Mouse (Mus musculus) B cell, adult 2 months (primary cell): ENCODE measurements around the gene Gm12248.

ENCODE experiments used
- DNase-seq, 2 experiments: peaks; one replicate each; pipeline ENCODE4 v3.0.0; 2022

Gene Gm12248

DNA sequence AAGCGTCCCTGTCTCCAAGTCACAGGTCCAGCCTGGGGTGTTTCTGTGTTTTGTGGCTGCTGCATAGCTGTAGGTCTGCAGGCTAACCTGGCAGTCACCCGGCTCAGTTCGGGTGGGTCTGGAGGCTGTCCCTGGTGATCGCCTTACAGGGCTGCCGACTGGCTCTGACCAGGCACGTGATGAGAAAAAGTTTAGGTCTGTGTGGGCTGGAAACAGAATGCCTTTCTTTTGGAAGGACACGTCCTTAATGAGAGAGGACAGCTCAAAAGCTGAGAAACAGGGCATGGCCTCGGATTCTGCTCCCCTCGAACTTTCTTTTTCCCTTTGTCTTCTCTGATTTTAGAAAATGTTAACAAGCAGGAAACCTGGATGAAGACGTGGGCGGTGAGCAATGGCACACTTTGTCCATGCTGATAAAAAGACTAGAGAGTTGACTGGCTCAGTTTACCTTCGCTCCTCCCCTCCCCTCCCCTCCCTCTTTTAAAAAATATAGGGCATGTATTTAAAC lies at the start of gene Gm12248:
Gene Gm12248, minus strand, starts transcription at position 114 of the 508 bp plus-strand sequence.
- no peak for DNase-seq

DNA sequence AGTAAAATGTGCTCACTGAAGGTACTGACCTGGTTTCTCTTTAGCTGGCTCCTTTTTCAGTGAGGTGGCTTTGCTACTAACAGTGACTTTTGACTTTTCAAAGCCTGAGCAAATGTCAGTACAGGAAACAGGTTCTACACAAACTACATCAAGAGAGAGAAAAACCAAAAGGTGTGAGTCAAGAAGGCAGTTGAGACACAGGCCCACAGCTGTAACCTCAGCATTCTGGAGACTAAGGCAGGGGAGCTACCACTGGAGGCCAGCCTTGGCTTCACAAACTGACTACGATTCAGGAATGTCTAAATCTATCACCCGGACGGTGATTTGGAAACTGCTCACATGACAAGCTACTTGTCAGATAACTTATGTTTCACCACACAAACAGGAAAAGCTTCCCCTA lies 46.5 kb upstream of the Gm12248 start:
- DNase-seq, result no peak

DNA sequence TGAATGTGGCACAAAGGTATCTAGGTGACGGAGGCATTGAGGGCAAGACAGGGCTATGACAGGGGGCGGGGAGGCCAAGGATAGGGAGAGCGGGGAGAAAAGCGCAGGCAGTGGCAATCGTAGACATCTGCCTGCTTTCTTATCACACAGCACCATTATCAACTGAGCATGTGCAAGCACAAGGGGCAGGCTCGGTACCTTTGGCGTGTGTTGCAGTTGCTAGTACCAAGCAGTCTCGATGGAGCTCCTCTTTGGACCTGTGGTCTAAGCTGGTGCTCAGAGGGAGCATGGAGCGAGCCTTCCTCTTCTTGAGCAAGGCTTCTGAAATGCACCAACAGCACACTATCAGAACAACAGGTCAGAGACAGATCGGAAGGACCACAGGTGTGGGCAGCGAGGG lies 45.9 kb upstream of the Gm12248 start:
- DNase-seq, result no peak

DNA sequence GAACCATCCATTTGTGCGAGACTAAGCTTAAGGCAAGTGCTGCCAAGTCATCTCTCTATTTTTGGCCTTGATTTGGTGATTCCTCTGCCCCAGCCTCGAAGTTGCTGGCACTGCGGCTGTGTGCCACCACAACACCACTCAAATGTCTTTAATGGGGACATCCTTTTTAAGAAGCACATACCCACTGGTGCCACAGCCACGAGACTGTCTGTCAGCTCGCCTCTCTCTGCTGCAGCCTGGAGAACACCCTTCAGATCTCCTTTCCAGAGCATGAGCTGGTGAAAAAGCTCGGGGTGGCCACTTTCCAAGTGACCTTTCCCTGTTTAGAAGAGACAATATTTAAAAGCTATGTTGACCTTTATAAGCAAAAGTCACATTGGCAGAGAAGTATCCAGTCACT lies 43.7 kb upstream of the Gm12248 start:
- DNase-seq, result no peak

DNA sequence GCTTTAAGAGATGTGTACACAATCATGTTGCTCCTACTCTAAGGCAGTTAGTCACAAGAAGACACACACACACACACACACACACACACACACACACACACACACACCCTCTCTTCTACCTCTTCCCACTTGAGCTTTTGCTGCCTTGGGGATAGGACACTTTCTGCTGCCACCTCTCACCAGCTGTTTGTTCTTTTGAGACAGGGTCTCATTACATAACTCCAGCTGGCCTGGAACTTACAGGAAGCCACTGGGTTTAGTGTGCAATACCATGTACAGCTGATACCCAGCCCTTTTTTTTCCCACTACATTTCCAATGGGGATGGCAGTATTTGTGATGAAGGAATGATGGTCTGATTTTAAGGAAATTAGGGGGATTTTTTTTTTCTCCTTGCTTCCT lies 42.4 kb upstream of the Gm12248 start:
- DNase-seq, result no peak

DNA sequence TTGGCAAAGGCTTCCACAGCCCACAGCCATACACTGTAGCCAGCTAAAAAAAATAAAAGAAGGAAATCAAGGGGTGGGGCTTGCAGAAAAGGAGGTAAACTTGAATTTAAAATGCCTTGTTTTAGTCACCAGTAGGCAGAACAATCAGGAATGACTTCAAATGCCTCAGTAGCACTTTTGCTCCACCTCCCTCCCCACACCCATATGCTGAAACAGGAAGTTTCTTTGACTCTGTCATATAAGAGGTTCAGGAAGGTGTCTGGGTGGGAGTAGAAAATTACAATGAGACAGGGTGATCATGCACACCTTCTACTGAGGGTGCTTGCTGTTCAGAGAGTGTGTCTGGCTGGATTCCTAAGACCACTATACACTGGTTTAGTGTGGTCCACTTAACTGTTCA lies 41.9 kb upstream of the Gm12248 start:
- DNase-seq, result no peak

DNA sequence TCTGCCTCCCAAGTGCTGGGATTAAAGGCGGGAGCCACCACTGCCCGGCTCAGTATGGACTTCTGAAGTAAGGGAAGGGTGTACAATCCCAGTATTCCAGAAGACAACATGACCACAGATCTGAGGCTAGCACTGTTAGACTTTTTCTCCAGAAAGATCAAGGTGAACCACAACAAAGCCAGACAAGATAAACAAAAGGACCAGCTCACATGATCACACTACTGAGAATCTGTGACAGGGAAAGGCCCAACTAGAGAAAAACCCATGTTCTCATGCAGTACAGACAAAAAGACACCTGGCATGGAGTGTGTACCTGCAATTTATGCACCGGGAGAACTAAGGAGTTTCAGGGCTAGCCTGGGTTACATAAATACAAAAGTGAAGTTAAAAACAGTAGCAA lies 39.1 kb upstream of the Gm12248 start:
- no peak for DNase-seq

DNA sequence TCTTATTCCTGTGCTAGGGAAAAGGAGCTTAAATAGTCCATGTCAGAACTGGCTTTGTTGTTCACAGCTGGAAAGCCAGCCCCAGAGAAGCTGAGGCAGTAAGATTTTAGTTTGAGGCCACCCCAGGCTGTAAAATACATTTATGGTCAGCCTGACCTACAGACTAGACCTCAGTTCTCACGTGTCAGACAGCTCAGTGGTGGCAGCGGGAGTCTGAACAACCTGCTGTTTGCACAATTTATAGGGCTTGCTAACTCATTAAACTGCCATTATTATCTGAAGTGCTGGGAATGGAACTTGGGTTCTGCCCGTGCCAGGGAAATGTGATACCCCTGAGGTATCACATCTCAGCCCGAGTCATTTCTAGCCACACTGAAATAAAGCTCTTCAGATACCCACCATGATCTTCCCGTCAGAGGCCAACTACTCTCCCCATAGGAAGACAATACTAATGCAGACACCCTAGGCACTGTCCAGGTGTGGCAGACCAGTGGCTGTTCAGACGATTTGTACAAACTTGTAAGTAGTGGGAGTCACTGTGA lies 36.4 kb upstream of the Gm12248 start:
- no peak for DNase-seq

DNA sequence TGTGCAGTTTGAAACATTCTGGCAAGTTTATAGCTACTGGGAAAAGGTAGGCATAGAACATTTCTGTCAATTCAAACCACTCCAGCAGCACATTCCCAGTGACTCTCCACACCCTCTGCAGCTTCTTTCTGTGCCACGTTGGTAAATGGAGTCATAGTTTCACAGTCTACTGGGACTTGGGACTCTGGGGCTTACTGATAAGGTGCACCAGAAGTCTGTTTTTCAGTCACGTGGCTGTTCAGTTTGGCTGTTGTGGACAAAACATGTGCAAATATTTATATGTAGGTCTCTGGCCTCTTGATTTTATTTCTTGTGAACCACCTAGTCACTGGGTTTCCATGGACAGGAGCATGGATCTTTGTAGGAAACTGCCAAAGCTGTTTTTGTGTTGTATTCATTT lies 34.6 kb upstream of the Gm12248 start:
- no peak for DNase-seq

DNA sequence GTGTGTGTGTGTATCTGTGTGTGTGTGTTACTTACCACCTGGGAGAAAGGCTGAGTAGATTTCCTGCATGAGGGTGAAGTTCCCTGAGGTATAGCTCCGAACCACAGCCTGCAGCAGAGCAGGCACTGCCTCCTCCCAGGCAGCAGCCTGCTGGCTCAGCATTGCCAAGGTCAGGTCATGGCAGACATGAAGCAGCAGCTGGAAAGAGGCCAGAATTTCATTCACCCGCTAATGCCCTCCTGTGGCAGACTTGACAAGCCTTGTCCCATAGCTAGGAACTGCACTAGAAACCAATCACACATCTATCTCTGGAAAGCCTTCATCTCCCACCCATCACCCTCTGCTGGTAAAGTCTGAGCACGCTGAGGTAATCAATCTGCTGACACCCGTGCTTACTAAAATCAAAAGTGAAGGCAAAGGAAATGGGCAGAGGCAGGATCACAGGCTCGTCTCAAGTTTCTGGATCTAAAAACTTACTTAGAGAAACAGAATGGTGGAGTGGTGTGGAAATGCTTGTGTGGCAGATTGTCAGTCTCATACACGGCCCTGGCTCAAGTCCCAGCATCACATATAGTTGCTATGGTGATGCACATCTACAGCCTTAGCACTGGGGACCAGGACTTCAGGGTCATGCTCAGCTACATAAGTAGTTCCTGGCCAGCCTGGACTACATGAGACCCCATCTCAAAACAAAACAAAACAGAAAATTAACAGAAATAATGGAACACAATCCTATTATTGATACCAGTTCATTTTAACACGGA lies 33.6 kb upstream of the Gm12248 start:
- no peak for DNase-seq

DNA sequence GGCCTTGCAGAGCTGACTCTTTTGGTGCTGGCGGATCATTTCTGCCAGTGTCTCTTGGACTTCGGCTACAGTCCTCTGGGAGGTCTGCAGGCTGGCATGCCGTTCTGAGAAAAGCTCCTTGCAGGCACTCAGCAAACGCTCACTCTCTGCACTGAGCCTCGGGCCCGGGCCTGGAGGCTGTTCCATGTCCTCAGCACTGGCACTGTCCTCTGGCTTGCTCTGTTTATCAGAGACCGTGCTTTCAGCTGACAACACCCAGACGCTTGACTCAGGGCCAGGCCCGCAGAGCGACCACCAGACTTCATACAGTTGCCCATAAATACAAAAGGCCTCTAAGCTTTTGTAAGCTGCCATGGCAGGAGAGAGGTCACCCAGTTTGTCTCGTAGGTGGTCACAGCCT lies 32.1 kb upstream of the Gm12248 start:
- no peak for DNase-seq

DNA sequence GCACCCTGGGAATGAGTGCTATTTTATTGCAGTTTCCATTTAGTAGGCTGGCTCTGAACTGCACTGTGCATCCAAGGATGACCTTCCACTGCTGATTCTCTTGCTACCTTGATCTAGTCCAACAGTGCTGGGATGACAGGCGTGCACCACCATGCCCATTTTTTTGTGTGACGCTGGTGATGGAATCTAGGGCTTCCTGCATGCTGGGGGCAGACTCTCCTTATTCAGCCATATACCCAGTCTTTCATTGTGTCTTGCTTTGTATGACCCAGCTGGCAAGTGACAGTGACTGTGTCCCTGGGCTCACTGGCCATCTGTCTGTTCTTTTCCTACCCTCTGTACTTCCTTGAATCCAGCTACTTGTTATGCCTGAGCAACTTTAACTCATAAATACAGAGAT lies 30.8 kb upstream of the Gm12248 start:
- no peak for DNase-seq

DNA sequence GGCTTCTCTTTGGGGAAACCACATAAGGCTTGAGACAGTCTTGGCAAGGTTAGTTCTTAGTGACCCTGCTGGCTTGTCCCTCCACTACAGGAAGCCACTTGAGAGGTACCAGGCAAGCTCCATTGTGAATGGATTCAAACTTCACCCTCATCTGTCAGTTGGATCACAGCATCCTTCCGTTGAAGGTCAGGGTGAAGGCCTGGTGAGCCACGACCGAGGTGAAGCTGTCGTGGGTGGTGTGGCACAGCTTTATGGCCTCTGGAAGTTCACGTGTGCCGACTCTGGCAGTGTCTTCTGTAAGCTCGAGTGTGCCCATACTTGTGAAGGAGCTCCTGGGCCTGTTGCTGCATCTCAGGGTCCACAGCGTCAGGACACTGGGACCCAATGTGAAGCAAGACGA lies 28.4 kb upstream of the Gm12248 start:
- DNase-seq, result no peak

DNA sequence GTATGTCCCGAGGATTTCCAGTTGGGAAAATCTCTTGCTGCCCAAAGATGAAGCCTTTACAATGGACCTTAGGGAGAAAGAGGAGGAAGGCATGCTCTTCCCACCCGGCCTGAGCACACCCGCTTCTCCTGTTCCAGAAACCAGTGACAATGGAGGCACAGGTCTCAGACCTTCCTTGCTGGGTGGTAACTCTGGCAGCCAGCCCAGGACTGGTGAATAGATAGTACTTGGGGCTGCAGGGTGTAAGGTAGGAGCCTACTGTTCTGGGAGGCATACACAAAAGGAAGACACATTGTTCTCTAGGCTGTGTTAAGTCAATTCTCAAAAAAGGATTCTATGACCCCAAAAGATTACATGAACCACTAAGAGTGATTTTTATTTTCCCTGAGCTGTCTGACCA lies 27.7 kb upstream of the Gm12248 start:
- no peak for DNase-seq

DNA sequence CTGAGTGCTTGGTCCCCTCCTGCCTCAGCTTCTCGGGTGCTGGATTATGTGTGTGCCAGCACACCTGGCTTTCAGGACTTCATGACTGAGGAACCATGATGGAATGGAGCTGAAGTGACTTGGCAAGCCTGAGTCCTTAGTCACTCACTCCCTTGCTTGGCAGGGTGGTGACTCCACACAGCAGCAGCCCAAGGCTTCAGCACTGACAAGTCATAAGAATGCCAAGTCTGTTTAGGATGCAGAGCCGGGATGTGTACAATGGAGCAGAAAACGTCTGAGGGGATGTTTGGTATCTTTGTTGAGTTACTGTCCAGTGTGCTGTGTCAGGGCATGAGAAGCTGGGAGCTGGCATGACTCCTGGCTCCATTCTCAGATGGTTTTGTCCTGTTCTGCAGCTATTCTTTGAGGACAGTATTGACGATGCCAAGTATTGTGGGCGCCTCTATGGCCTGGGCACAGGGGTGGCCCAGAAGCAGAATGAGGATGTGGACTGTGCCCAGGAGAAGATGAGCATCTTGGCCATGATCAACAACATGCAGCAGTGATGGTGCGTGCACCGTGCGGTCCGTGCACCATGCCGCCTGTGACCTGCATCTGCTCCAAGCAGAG lies 24.2 kb upstream of the Gm12248 start:
- DNase-seq, result no peak

DNA sequence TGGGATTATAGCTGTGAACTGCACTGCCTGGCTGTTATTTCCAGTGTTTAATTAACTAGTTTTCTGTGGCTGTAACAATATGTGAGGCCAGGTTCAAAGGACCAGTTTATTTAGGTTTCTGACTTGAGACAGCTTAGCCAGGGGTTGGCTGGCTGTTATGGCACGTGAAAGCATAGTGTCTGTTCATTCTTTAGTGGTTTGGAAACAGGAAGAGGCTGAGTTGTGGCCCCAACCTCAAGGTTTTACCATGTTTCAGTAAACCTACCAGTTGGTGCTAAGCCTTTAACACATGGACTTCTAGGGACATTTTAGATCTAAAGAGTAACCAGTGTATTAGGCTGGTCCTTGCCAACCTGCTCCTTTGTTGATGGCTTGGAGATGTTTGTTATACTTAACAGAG lies 23.6 kb upstream of the Gm12248 start:
- DNase-seq, result no peak

DNA sequence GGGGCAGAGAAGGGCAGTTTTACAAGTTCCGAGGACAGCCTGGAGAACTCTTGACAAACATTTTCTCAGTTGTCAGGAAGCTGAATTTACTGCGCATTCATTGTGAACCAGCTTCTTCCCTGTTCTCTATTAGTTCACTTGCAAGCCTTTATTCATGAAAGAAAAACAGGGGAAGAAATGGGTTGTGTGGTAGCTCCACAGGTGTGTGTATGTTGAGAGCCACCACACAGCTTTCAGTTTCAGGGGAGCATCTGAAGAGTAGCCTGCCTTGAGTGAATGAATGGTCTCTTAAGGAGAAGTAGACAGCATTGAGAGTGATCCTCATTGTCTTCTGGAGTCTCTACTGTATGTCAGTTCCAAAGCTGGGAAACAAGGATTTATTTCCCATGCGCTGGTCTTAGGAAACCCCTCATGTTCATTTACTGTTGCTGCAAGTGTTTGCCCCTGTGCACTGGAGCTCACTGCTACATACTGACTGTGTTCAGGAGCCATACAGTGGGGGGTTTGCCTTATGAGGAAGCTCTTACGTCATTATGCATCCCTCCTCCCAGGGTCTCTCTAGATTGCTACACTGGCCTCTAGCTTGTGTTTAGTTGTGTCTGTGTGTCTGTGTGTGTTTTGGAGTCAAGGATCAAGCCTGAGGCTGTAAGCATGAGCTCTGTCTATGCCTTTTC lies 14.9 kb upstream of the Gm12248 start:
- DNase-seq, result no peak

DNA sequence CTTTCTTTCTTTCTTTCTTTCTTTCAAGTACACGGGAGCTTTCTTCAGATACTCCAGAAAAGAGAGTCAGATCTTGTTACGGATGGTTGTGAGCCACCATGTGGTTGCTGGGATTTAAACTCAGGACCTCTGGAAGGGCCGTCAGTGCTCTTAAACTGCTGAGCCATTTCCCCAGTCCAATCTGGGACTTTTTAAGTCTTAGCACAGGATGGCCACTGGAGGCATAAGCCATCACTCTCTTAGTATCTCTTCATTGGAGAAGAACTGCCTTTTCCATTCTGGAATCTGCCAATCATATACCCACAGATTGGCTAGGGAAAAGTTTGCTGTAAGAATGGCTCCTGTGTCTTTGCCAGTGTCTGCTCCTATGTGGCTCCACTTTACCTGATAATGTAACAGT lies 14.1 kb upstream of the Gm12248 start:
- DNase-seq, result no peak

DNA sequence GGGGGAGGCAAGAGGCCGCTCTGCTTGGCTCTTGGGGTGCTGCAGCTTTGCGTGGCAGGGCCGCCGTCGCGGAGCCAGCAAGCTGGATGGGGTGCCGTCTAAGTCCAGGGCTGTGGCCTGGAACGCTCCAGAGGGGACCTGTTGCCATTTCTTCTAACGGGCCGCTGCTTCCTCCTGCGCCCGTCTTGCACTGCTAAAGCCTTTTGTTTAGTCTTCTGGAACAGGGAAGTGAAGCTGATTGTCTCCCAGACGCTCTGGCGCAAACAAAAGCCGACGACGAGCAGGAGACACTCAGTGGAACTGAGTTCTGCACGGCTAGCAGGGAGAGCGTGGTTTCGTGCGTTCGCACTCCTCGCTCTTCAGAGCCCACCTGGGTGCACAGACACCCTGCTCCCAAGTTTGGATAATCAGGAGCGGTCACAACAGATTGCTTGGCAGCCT lies 11.4 kb upstream of the Gm12248 start:
- DNase-seq, result peak in 1 of 2 experiments; percentile 61

DNA sequence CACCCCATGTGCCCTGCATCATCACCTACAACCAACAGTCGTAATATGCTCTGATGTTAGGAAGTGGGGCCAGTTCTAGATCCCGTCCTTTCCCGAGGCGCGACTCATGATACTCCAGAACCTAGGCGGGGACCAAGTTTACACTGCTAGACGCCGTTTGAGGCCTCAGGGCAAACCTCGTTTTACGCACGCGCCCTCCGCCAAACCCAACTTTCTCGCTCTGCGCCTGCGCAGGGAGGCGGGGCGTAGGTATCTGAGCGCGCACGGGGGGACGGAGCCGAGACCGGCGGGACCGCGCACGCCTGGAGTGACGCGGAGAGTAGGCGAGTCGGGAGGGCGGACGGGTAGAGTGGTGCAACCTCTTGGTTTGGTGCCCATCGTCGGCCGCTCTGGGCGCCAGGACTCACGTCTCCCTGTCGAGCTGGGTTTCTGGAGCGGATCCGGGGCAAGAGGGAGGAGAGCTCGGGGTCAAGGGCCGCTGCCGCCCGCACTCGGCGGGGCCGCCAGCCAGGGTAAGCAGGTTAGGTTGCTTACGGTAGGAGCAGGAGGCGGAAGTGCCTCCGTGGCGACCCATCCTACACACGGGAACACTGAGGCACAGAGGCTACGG lies 10.9 kb upstream of the Gm12248 start, which contains the start of gene Cnot8:
Gene Cnot8, plus strand, starts transcription at position 457 of the 610 bp plus-strand sequence.
- peak; percentile 99 to 100 for DNase-seq

DNA sequence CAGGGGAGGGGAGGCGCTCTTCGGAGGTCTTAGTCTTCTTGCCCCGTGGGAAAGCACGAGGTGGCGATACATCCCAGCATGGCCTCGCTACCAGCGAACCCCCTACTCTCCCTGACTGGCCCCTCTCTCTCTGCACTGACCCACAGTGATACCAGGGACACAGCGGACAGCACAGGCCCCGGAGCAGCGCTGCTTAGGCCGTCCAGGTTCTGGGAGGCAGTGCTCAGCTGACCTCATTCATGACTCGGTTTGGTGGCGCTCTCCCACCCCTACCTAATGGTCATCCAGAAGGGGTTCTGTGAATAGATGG lies 10.4 kb upstream of the Gm12248 start:
- DNase-seq, result no peak

DNA sequence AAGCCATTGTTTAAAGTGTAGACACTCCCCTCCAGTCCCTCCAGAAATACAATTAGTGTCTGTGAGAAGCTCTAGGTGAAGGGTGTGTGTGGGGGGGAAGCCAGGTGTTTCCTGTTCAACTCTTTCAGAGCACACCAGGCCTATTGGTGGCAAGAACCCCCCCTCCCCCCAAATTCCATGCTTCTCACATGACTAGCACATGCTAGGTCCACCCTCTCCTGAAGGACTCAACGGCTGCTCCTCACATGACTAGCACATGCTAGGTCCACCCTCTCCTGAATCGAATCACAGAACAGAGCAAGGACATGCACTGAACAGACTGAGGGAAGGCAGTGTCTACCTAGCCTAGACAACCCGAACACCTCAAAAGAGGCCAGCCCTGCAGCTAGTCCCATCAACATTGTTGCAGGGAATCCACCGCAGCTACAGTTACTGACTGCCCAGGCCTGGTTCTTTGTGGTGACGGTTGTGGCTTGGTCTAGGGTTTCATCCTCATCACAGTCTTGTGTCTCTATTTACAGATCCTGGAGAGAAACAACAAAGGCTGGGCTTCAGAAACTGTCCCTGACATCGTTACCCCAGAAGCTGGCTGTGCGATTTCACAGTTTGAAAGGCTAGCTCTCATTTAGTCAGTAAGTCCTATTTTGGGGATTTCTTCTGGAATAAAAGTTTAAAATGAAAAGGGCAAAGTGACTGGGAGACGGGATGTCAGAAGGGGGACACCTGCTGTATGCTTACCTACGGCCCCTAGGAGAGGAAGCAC lies 9.8 kb upstream of the Gm12248 start:
- peak; percentile 65 to 76 for DNase-seq

DNA sequence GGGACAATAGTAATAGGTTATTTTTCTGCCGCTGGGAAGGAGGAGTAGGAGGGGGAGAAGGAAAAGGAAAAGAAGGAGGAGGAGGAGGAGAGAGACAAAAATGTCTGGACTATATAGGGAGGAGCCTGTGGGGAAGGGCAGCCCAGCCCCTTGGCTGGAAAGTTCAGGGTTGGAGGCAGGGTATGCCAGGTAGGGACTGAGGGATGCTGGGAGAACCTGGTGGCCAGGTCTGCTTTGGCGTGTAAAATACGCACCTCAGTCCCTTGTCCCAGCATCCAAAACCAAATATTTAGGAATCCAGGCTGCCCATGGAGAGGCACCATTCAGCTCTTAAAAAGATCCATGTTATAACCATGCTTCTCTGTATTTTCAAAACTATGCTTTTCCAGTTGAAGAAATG lies 9.2 kb upstream of the Gm12248 start:
- no peak for DNase-seq
